Mouse (Mus musculus) midbrain, embryonic 11.5 days (tissue): ENCODE measurements around the gene Rps3. TPM values are rescaled to one million over a fixed set of nuclear protein-coding genes. Genes with fewer than 3 reads are reported as not detected.

Experiments used
- ATAC-seq: fragments of 200-750 bp; cut with Nextera tagmentation; 2 replicates; pipeline ENCODE4 v1.8.0; 2017; ENCODE audit warnings: moderate TSS enrichment, moderate library complexity; ENCODE audit not compliant: low FRiP score
- DNase-seq: peaks from one replicate; pipeline ENCODE4 v3.0.0; 2015; ENCODE audit warnings: low spot score; ENCODE audit errors: missing footprints
- H3K27ac ChIP-seq: fragments of 300-500 bp; sonication (generic); 2 replicates; pipeline ENCODE4 v1.5.1; 2014; ENCODE audit warnings: low read depth, low read length
- H3K27me3 ChIP-seq: fragments of 300-500 bp; sonication (generic); 2 replicates; pipeline ENCODE4 v1.6.1; 2014; ENCODE audit warnings: mild to moderate bottlenecking, low read length, moderate library complexity, mixed read lengths; ENCODE audit not compliant: control insufficient read depth, insufficient read depth
- H3K36me3 ChIP-seq: fragments of 300-500 bp; sonication (generic); 2 replicates; pipeline ENCODE4 v1.6.1; 2014; ENCODE audit warnings: mild to moderate bottlenecking, low read length, moderate library complexity, mixed read lengths; ENCODE audit not compliant: control insufficient read depth, insufficient read depth
- H3K4me1 ChIP-seq: fragments of 300-500 bp; sonication (generic); 2 replicates; pipeline ENCODE4 v1.6.1; 2014; ENCODE audit warnings: low read length; ENCODE audit not compliant: control insufficient read depth, insufficient read depth
- H3K4me2 ChIP-seq: fragments of 300-500 bp; sonication (generic); 2 replicates; pipeline ENCODE4 v1.6.1; 2014; ENCODE audit warnings: mild to moderate bottlenecking, moderate library complexity
- H3K4me3 ChIP-seq: fragments of 300-500 bp; sonication (generic); 2 replicates; pipeline ENCODE4 v1.5.1; 2014; ENCODE audit warnings: low read depth, low read length
- H3K9ac ChIP-seq: fragments of 300-500 bp; sonication (generic); 2 replicates; pipeline ENCODE4 v1.6.1; 2014; ENCODE audit warnings: low read length
- H3K9me3 ChIP-seq: fragments of 300-500 bp; sonication (generic); 2 replicates; pipeline ENCODE4 v1.6.1; 2016; ENCODE audit warnings: low read length; ENCODE audit not compliant: control insufficient read depth
- WGBS: fragments of 180-500 bp; shearing (Covaris S2); extraction: QIAGEN DNeasy Blood & Tissue Kit; methylation state at CpG from one replicate; pipeline ENCODE4 v1.1.7; 2014; 5-methylcytosine and 5-hydroxymethylcytosine counted together
- polyA plus RNA-seq: library from polyadenylated mRNA; unstranded; fragments of >200 nt; fragmentation: Nextera tagmentation; extraction: Ambion mirVana; gene quantifications from 2 replicates; pipeline ENCODE4 v1.2.1, GENCODE M21; 2014

Rps3 gene
- polyA plus RNA-seq, 1 experiment from 2014 or later = 724 TPM

DNA sequence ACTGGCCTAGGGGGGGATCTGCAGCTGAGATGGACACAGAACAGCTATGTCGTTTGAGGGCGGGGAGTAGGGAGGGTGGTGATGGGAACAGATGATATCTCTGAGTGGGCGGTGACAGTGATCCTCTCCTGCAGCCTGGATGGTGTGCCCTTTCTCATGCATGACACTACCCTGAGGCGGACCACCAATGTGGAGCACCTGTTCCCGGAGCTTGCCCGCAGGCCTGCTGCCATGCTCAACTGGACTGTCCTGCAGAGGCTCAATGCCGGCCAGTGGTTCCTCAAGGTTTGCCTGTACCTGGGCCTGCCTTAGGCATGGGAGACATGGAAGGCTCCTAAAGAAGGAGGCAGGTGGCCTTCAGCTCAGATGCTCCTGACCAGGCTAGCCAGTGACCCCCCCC, 30.7 kb downstream of the Rps3 start:
- DNase-seq (no peak), ATAC-seq (no peak)
- H3K36me3 ChIP-seq = no peaks in the 10 kb centered on the region
- H3K4me2 ChIP-seq = no peak overlapping the region
- peaks cover 18% of the 10 kb centered on the region for H3K4me1 ChIP-seq
- H3K4me3 ChIP-seq = no peak overlapping the region
- H3K9ac ChIP-seq = no peak overlapping the region
- no peaks in the 10 kb centered on the region for H3K27me3 ChIP-seq
- WGBS = 89% methylated on average over 7 of the region's 7 CpGs
- H3K9me3 ChIP-seq = no peaks in the 10 kb centered on the region
- H3K27ac ChIP-seq = no peak overlapping the region

DNA sequence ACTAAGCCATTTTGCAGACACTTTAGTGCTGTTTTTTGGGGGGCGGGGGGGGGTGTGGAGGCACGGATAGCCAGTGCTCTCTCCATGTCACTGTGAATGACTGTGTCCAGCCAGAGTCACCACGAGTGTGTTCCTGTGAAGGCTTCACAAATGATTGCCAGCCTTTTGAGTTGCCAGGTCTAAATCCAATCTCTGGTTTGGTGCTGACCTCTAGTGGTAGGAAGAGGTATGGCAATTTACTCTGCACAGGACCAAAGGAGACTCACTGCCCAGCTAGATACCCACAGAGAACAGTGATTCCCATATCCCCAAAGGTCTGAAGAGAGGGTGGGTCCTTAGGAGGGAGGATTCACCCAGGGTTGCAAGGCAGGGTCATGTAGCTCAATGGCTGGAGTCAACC, 32.8 kb downstream of the Rps3 start:
- no peaks in the 10 kb centered on the region for H3K36me3 ChIP-seq
- no peak overlapping the region for H3K4me3 ChIP-seq
- peaks cover 21% of the 10 kb centered on the region for H3K4me1 ChIP-seq
- H3K9me3 ChIP-seq = no peaks in the 10 kb centered on the region
- WGBS = 0% methylated on average over 3 of the region's 3 CpGs
- H3K27me3 ChIP-seq = no peaks in the 10 kb centered on the region
- DNase-seq = peak; percentile 98
- no peak overlapping the region for H3K9ac ChIP-seq
- no peak overlapping the region for H3K4me2 ChIP-seq
- H3K27ac ChIP-seq = no peak overlapping the region
- peak; percentile 59 for ATAC-seq

DNA sequence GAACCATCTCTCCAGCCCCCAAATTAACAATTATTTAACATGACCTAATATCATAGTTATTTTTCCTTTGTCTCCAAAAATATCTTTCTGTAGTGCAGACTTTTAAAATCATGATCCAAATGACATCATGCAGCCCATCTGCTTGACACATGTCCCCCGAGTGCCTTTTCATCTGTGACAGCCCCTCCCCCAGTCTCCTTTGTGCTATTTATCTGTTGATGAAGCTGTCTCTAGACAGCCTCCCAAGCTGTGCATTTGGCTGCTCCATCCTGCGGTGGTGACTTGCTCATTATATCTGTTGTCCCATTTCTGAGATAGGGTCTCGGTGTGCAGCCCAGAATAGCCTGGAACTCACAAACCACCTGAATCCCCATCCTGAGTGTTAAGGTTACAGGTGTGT, 33.8 kb downstream of the Rps3 start:
- Histone ChIP-seq H3K27me3 (no peaks in the 10 kb centered on the region), H3K27ac (no peak overlapping the region), H3K4me1 (peaks cover 25% of the 10 kb centered on the region), H3K9me3 (no peaks in the 10 kb centered on the region), H3K4me3 (no peak overlapping the region), H3K4me2 (no peak overlapping the region), H3K36me3 (no peaks in the 10 kb centered on the region), H3K9ac (no peak overlapping the region; the same call in 1 of the 2 replicates)
- DNase-seq (no peak), ATAC-seq (0 out of 2 replicates have a peak, but pooled peaks have one; percentile 12)
- WGBS = 36% methylated on average over 3 of the region's 3 CpGs

DNA sequence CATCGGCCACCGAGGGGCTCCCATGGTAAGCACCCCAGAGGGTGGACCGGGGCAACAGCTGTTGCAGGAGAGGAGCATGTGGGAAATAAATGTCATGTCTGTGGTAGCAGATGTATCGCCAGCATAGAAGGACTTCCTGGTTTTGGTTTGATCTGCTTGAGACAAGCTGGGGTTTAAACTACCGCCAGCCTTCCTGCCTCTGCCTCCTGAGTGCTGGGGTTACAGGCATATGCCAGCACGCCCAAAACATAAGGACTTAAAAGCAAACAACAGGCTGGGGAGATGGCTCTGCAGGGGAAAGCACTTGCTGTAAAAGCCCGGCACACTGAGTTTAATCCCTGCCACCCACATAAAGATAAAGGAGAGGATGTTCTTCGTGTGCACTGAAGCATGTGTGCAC, 34.5 kb downstream of the Rps3 start:
- no peak overlapping the region for H3K4me2 ChIP-seq
- no peaks in the 10 kb centered on the region for H3K27me3 ChIP-seq
- H3K27ac ChIP-seq = no peak overlapping the region
- peaks cover 25% of the 10 kb centered on the region for H3K4me1 ChIP-seq
- ATAC-seq = no peak
- DNase-seq = no peak
- no peaks in the 10 kb centered on the region for H3K36me3 ChIP-seq
- no peak overlapping the region for H3K4me3 ChIP-seq
- no peak overlapping the region for H3K9ac ChIP-seq
- WGBS = 43% methylated on average over 8 of the region's 8 CpGs
- H3K9me3 ChIP-seq = no peaks in the 10 kb centered on the region

DNA sequence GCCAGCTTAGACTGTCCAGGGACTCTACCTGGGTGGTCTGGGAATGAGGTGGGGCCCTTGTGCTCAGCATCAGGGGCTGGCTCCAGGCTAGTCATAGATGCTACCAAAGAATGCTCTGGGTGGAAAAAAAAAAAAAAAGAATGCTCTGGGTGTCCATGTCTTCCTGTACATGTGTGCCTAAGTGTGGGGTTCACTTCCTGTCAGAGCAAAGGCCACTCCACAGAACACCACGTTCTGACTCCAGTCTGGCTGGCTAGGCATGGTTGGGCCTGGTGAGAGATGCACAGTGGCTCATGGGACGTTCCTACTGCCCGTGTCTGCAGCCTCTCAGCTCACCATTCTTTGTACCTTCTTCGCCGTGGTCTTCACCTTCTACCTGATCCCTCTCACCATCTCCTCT, 34.9 kb downstream of the Rps3 start:
- Histone ChIP-seq H3K27me3 (no peaks in the 10 kb centered on the region), H3K9me3 (no peaks in the 10 kb centered on the region), H3K4me2 (no peak overlapping the region), H3K4me1 (peaks cover 25% of the 10 kb centered on the region), H3K36me3 (no peaks in the 10 kb centered on the region), H3K27ac (no peak overlapping the region), H3K4me3 (no peak overlapping the region), H3K9ac (no peak overlapping the region)
- DNase-seq (no peak), ATAC-seq (no peak)
- 74% methylated on average over 5 of the region's 5 CpGs for WGBS

DNA sequence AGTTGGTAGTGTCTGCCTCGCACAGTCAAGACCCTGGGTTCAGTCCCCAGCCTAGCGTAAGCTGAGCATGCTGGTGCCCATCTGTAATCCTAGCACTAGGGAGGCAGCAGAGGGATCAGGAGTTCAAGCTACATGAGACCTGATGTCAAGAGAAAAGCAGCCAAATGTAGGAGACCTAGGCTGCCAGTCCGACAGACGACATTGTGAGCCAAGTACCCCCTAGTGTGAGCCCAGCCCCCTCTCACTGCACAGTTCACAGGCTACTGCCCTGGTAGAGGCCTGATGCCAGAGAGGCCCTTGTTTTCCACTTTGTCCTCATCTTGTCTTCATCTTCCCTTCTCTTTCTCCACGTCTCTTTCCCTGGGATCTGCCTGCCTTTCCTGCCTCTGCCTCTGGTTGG, 36.2 kb downstream of the Rps3 start:
- Histone ChIP-seq H3K9ac (no peak overlapping the region), H3K27ac (no peak overlapping the region), H3K4me3 (no peak overlapping the region), H3K36me3 (no peaks in the 10 kb centered on the region), H3K9me3 (no peaks in the 10 kb centered on the region), H3K4me1 (peaks cover 25% of the 10 kb centered on the region), H3K27me3 (no peaks in the 10 kb centered on the region), H3K4me2 (no peak overlapping the region)
- no peak for DNase-seq
- ATAC-seq = no peak
- WGBS = 36% methylated on average over 5 of the region's 5 CpGs

DNA sequence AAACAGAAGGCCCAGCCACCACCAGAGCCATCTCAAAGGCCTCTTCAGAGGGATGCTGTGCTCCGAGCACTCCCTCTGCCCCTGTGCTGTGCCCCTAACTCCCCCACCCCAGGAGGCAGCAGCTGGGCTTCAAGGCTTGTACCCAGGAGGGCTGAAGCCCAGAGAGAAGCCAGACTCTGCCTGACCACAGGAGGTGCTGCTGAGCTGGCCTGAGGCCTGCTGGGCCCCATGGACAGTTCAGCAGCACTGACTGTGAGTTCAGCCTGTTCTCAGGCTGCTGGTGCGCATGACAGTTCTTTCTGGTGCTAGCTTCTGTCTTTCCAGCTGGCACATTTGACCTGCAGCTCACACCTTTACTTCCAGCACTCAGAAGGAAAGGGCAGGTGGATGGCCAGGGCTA, 37.7 kb downstream of the Rps3 start:
- peak; percentile 51 for ATAC-seq
- no peak for DNase-seq
- Histone ChIP-seq H3K4me1 (peaks cover 27% of the 10 kb centered on the region), H3K4me3 (no peak overlapping the region), H3K27me3 (no peaks in the 10 kb centered on the region), H3K9ac (peak overlapping the region; percentile 24; the same call in 1 of the 2 replicates), H3K9me3 (no peaks in the 10 kb centered on the region), H3K27ac (no peak overlapping the region), H3K36me3 (no peaks in the 10 kb centered on the region), H3K4me2 (no peak overlapping the region)
- WGBS = 63% methylated on average over 2 of the region's 2 CpGs

DNA sequence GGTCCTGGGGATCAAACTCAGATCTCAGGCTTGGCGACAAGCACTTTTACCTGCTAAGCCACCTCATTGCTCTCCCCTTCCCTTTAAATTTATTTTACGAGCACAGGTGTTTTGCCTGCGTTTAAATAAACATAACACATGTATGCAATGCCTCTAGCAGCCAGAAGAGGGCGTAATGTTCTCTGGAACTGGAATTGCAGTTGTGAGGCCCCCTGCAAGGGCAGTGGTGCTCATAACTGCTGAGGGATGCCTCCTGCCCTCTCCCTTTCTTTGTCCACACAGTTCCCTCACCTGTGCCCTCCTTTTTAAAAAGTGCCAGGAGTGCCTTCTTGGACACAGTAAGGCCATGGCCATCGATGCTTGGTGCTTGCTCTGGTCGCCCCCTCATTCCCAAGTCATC, 39.5 kb downstream of the Rps3 start:
- Histone ChIP-seq H3K36me3 (no peaks in the 10 kb centered on the region), H3K4me1 (peaks cover 17% of the 10 kb centered on the region), H3K9ac (no peak overlapping the region), H3K27ac (no peak overlapping the region), H3K4me2 (no peak overlapping the region), H3K4me3 (no peak overlapping the region), H3K9me3 (no peaks in the 10 kb centered on the region), H3K27me3 (no peaks in the 10 kb centered on the region)
- 62% methylated on average over 6 of the region's 6 CpGs for WGBS
- DNase-seq = no peak
- ATAC-seq = no peak

DNA sequence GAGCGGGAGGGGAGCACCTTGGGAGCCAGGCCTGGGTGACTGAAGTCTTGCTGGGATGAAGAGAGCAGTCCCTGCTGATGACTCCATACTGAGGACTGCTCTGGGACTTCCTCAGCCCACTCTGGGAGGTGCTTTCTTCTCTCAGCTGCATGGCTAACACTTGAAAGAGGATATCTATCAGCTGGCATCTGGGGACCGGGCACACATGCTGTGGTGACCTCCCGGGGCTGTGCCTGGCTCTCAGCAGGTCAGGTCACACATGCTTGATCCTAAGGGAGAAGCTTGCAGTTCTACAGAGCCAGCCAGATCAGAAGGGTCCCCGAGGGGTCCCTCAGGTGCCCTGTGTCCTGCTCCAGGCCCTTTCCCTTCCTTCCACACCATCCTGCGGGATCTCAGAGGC, 40.4 kb downstream of the Rps3 start:
- ATAC-seq (no peak), DNase-seq (no peak)
- Histone ChIP-seq H3K27me3 (no peaks in the 10 kb centered on the region), H3K27ac (no peak overlapping the region), H3K4me3 (no peak overlapping the region), H3K9me3 (no peaks in the 10 kb centered on the region), H3K36me3 (no peaks in the 10 kb centered on the region), H3K9ac (no peak overlapping the region), H3K4me1 (peaks cover 9% of the 10 kb centered on the region), H3K4me2 (no peak overlapping the region)
- 58% methylated on average over 5 of the region's 5 CpGs for WGBS
